8 mouse cellular contexts compared by ENCODE assay signal in genomic region chr16:33878041-33878783, GRCm38 (mm10). TPM values are rescaled to one million over a fixed set of nuclear protein-coding genes. Genes with fewer than 3 reads are reported as not detected.
DNase-seq lines count a peak whose midpoint lies in the region; ATAC-seq and TF ChIP-seq lines count a peak whose summit lies in the region.

No protein-coding gene starts in this region.

- H3K27ac ChIP-seq in forebrain, embryonic 13.5 days = 0 out of 2 replicates have a peak overlapping the region, but pooled peaks have one; percentile 40
- H3K27ac ChIP-seq in forebrain, embryonic 11.5 days (ENCODE audit: low read depth, low read length) = no peak overlapping the region
- peak overlapping the region; percentile 82 for H3K27ac ChIP-seq in stomach, postnatal 0 days (replicated peaks)

- peaks cover 31% of the 10 kb centered on the region for H3K4me1 ChIP-seq in forebrain, embryonic 13.5 days
- H3K4me1 ChIP-seq in forebrain, embryonic 11.5 days (replicated peaks; ENCODE audit: control insufficient read depth, insufficient read depth, low read length) = no peaks in the 10 kb centered on the region
- H3K4me1 ChIP-seq in stomach, postnatal 0 days (replicated peaks; ENCODE audit: control insufficient read depth, insufficient read depth) = peaks cover 14% of the 10 kb centered on the region

- DNase-seq in forebrain, embryonic 11.5 days (ENCODE audit: low spot score) = no peak
- DNase-seq in R1 (ENCODE audit: low read depth, low spot score) = peak; percentile 70
- peak; percentile 49 to 71 for DNase-seq in gastrocnemius, adult 8-10 months (ENCODE audit: low spot score in 2 of 2)
- DNase-seq in kidney, postnatal 36 days = peak; percentile 52 to 70
- no peak for DNase-seq in stomach, postnatal 0 days (ENCODE audit: low spot score)
- no peak for DNase-seq in frontal cortex, postnatal 25 days (ENCODE audit: low spot score in 2 of 2)
- DNase-seq in cerebellum, adult 11-12 months = no peak

- 55% methylated on average over 6 of the region's 6 CpGs for WGBS in forebrain, embryonic 13.5 days
- WGBS in forebrain, embryonic 11.5 days = 73% methylated on average over 6 of the region's 6 CpGs
- 36% methylated on average over 6 of the region's 6 CpGs for WGBS in stomach, postnatal 0 days

- H3K4me2 ChIP-seq in forebrain, embryonic 13.5 days = no peak overlapping the region
- H3K4me2 ChIP-seq in forebrain, embryonic 11.5 days (ENCODE audit: low read depth, low read length, severe bottlenecking) = no peak overlapping the region
- no peak overlapping the region for H3K4me2 ChIP-seq in stomach, postnatal 0 days (replicated peaks; ENCODE audit: low read depth)

- H3K4me3 ChIP-seq in forebrain, embryonic 13.5 days = no peak overlapping the region
- no peak overlapping the region for H3K4me3 ChIP-seq in forebrain, embryonic 11.5 days (ENCODE audit: low read depth, low read length)
- H3K4me3 ChIP-seq in stomach, postnatal 0 days (ENCODE audit: low read depth, low read length) = no peak overlapping the region

- no peaks in the 10 kb centered on the region for H3K9me3 ChIP-seq in forebrain, embryonic 13.5 days (replicated peaks)
- no peaks in the 10 kb centered on the region for H3K9me3 ChIP-seq in forebrain, embryonic 11.5 days (ENCODE audit: control insufficient read depth, low read length)
- no peaks in the 10 kb centered on the region for H3K9me3 ChIP-seq in stomach, postnatal 0 days (ENCODE audit: control insufficient read depth, low read length)

- no peaks in the 10 kb centered on the region for H3K36me3 ChIP-seq in forebrain, embryonic 13.5 days (ENCODE audit: poor library complexity, severe bottlenecking)
- no peaks in the 10 kb centered on the region for H3K36me3 ChIP-seq in forebrain, embryonic 11.5 days (ENCODE audit: control insufficient read depth, insufficient read depth, low read length)
- no peaks in the 10 kb centered on the region for H3K36me3 ChIP-seq in stomach, postnatal 0 days (ENCODE audit: control insufficient read depth, insufficient read depth, low read length)

- no peak for TF ChIP-seq CTCF in stomach, postnatal 0 days (IDR thresholded peaks at IDR 0.05; ENCODE audit: low read depth)

- no peaks in the 10 kb centered on the region for H3K27me3 ChIP-seq in forebrain, embryonic 13.5 days
- H3K27me3 ChIP-seq in forebrain, embryonic 11.5 days (ENCODE audit: control insufficient read depth, insufficient read depth, low read length) = no peaks in the 10 kb centered on the region
- no peaks in the 10 kb centered on the region for H3K27me3 ChIP-seq in stomach, postnatal 0 days (ENCODE audit: control insufficient read depth, insufficient read depth, low read length)

- TF ChIP-seq EP300 in stomach, postnatal 0 days (optimal IDR thresholded peaks at IDR 0.05) = no peak

- peak overlapping the region; percentile 3; the same call in 1 of the 2 replicates for H3K9ac ChIP-seq in forebrain, embryonic 13.5 days
- no peak overlapping the region for H3K9ac ChIP-seq in forebrain, embryonic 11.5 days (ENCODE audit: low read length)
- H3K9ac ChIP-seq in stomach, postnatal 0 days (ENCODE audit: low read length) = no peak overlapping the region

- ATAC-seq in forebrain, embryonic 13.5 days = peak; percentile 68
- no peak for ATAC-seq in forebrain, embryonic 11.5 days (replicated peaks; ENCODE audit: low FRiP score)
- ATAC-seq in stomach, postnatal 0 days (ENCODE audit: low FRiP score, low TSS enrichment) = peak; percentile 54; the same call in 1 of the 2 replicates

RNA-seq across cellular contexts. Expression of gene Itgb5, which starts 48.7 kb away (rescaled TPM):
- polyA plus RNA-seq in forebrain, embryonic 13.5 days (2015; fragmentation: Nextera tagmentation; extraction: Ambion mirVana) = 1.8 and 2.5 TPM in 2 replicates
- 28.2 and 31.5 TPM in 2 replicates for polyA plus RNA-seq in forebrain, embryonic 11.5 days (2014; fragmentation: Nextera tagmentation; extraction: Ambion mirVana)
- total RNA-seq in gastrocnemius, adult 8-10 months (2022) = 100 to 1,000 TPM in 2 of 4 experiments, 10 to 100 TPM in 2; 98.7 to 124 (median 105) TPM
- 26.0 and 29.9 TPM in 2 replicates for polyA plus RNA-seq in stomach, postnatal 0 days (2015; fragmentation: Nextera tagmentation; extraction: Ambion mirVana)

Comparison
In these comparisons a context has a peak if more than half of its experiments do, and no peak if none do; other contexts are left out.
1. DNase-seq: peak in R1 (single experiment), gastrocnemius, adult 8-10 months (2 of 2) and kidney, postnatal 36 days (2 of 2); none in forebrain, embryonic 11.5 days (single experiment), stomach, postnatal 0 days (single experiment), frontal cortex, postnatal 25 days (0 of 2) and cerebellum, adult 11-12 months (single experiment).